Mouse (Mus musculus) neural tube, embryonic 10.5 days (tissue): Measurements from ENCODE around the gene Mark3.
"Not testable (repeated sequence)": the region's sequence is repeated elsewhere in the genome, so short reads cannot be mapped to it uniquely, and the experiment has no call there.

ENCODE experiments used
- DNase-seq: peaks from one replicate; pipeline ENCODE4 v3.0.0-alpha.2; 2017; ENCODE audit warnings: low spot score; ENCODE audit errors: extremely low spot score

The Mark3 gene

GRCm38 (mm10) chr12:111574074-111574886, at the start of gene Mark3:
Mark3 (plus strand) TSS chr12:111574523.
- peak; percentile 95 for DNase-seq

DNA sequence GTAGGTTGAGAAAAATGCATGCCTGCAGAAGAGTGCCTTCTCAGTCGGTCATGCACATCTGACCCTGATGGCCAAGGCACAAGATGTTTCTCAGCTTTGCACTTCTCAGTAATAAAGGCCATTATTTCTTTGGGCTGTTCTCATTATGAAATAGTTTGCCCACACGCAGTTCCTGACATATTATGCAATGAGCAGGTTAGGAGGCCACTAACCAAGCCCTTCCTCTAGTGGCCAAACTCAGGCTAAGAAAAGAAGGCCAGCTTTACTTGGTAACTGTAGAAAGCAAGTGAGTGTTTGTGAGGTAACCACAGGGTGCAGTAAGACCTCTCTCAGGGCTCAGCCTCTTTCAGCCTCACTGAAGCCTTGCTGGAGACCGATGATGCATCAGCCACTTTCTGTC, 49.4 kb upstream of the Mark3 start:
- DNase-seq, result no peak

DNA sequence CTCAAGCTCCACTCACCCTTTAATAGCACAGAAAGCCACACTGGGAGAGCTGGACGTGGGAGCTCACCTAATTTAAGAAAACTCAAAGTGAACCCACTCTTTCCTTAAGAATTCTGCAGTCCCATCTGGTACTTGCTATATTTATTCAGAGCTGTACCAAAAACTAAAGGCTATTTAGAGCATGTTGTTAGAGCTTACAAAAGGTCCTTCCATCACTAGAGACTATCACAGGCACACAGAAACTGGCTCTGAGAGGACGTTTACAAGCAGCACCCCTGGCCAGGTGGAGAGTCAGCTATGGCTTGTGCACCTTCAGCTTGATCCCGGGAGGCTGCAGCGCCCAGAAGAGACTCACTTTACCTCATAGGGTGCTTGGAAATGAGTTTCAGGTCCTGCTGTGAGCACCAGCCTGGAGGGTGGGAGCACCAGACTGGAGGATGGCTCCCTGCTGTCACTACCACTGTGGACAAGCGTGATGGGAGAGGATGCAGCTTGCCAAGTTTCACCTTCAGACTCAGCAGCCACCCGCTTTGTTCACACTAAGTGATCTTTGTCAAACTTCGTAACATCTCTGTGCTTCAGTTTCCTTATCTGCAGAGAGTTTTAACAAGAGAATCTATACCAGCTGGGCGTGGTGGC, 46.6 kb upstream of the Mark3 start:
- no peak for DNase-seq

DNA sequence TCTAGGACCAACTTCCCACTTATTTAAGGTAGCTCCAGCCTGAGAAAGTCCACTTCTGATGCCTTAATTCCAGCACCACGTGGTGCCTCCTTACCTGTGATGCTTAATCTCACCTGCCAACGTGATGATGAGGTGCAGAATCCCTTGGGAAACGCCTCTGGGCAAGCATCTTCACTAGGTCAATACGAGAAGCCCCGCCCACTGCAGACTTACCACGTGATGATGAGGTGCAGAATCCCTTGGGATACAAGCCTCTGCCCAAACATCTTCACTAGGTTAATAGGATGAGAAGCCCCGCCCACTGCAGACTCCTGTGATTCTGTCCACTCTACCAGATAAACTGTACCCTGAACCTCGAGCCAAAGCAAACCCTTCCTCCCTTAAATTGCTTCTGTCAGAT, 45.1 kb upstream of the Mark3 start:
- no peak for DNase-seq

DNA sequence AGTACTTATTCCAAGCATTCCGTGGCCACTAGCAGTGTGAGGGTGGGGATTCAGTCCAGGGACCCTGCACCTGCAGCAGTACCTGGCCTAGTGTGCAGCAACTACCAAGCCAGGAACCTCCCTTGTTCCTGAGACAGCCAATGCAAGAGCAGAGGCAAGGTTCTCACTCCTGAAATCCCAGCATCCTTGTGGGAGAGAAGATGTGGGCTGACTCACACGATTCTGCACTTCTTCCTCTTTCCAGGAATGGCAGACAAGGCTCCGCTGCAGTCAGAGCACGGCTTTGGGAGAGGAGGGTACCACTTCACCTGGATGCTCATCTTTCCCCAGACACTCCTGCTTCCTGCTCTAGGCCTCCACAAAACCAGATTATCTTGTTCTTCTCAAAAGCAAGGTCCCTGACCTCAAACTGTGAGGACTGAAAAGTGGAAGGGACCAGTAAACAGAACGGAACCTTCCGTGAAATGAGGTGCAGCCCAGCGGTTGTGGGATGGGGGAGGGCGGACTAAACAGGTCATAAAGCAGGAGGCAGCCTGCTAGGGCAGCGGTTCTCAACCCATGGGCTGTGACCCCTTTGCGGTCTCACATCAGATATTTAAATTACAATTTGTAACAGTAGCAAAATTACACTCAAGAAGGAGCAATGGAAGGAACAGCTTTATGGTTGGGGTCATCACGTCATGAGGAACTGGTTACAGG, 41.1 kb upstream of the Mark3 start:
- no peak for DNase-seq

DNA sequence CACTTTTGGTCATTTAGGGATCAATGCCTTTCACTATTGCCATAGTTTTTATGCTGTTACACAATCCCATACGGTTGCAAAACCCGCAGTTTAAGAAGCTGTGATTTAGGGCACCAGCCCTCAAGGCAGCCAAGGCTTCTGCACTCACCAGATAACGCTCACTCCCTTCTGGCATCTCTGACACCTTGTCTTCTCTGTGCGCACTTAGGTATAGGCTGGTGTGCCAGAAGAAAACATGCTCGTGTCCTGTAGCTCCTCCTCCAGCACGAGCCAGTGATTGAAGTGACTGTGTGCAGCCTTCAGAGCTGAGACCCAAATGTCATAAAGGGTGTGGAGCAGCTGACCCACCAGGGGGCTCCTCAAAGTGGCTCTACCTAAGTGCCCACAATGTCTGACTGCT, 39.0 kb upstream of the Mark3 start:
- no peak for DNase-seq

DNA sequence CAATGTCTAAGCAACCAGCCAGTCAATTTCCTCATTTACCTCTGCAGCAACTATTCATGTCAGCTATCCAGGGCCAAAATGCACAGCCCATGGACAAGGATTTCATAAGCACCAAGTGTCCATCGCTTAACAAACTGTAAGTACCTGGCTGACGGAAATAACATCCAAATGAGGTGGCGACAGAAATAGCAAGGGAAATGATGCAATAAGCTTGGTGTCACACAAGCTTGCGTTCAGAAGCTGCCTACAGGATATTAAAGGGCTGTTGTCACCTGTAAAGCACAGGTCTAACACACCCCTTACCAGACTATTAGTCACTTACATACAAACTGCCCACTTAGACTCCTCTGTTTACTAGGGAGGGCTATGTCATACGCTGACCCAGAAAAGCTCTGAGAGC, 38.6 kb upstream of the Mark3 start:
- DNase-seq, result no peak

DNA sequence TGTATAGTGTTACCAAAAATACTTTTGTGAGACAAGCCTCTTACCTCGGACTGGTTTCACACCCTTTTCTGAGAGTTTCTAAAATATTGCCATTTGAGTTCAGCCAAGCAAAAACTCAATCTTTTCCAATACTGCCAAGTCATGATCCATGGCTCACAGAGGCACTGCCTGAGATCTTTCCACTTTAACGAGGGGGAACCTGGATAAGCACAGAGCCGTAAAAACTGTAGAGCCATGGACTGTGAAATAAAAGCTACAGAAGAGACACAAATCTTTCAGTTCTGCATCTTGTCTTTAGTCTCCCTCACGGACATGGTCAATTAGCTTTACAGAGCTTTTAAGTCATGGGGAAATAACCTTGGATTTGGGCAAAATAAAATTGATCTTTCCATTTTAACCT, 37.6 kb upstream of the Mark3 start:
- no peak for DNase-seq

DNA sequence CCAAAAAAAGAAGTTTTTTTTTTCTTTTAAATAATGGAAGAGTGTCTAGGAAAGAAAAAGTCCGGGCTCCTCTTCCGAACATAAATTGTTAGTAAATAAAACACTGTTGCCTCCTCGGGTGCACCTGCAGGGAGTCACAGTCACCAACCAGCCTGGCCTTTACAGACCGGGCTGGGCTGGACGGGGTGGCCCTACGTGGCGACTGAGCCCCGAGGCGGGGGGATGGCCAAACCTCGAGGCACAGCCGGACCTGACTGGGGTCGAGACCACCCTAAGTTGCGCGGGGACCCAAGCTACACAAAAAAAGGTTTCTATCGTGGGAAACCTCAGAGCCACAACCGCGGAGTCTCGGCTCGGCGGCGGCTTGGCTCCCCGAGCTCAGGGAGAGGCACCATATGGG, 37.0 kb upstream of the Mark3 start:
- DNase-seq, result no peak

- DNase-seq, result peak; percentile 99
Measured at GRCm38 (mm10) chr12:111537796-111538291, 36.5 kb upstream of the Mark3 start, which contains the start of gene Eif5. Eif5 (plus strand) TSS chr12:111538016.

- peak; percentile 86 for DNase-seq
Measured at GRCm38 (mm10) chr12:111538292-111539040, 35.9 kb upstream of the Mark3 start.

DNA sequence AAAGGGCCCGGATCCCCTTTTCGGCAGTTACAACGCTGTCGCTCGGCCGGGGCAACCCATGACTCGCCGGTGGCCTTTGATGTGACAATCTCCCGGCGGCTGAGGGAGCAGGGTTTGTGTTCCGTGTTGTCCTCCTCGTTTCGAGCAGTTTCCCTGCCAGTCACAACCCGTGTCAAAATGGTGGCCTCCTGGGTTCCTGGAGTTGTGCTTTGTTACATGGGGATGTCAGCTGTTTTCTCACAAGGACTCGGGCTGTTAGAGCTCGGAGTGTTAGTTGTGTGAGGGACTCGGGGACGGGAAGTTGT, 35.3 kb upstream of the Mark3 start:
- DNase-seq, result no peak

DNA sequence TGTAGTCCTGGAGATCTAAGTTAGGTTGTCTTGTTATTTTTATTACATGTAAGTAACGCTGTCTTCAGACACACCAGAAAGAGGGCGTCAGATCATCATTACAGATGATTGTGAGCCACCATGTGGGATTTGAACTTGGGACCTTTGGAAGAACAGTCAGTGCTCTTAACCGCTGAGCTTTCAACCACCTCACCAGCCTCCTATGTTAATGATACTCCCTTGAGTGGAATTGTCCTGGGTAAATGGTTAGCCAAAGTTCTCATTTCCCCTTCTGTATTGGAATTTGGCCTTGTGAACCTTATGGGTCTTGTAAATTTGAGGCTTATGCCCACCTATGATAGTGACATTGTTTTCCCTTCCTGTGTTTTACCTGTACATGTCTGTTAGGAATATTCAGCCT, 27.3 kb upstream of the Mark3 start:
- no peak for DNase-seq

GRCm38 (mm10) chr12:111548555-111549289, 25.6 kb upstream of the Mark3 start:
- DNase-seq, result no peak

- DNase-seq, result no peak
Measured at GRCm38 (mm10) chr12:111550679-111551078, 23.6 kb upstream of the Mark3 start.

- DNase-seq, result no peak
Measured at GRCm38 (mm10) chr12:111552342-111552741, 22.0 kb upstream of the Mark3 start.

- no peak for DNase-seq
Measured at GRCm38 (mm10) chr12:111555357-111555756, 19.0 kb upstream of the Mark3 start.

DNA sequence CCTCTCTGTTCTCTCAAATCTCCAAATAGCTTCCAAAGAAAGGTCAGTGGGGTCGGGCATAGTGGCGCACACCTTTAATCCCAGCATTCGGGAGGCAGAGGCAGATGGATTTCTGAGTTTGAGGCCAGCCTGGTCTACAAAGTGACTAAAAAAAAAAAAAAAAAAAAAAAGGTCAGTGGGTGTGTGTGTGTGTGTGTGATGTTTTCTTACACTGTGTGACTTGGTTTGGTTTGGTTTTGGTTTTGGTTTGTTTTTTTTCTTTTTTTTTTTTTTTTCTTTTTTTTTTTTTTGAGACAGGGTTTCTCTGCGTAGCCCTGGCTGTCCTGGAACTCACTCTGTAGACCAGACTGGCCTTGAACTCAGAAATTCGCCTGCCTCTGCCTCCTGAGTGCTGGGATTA, 18.4 kb upstream of the Mark3 start:
- DNase-seq, result not testable (repeated sequence)

- no peak for DNase-seq
Measured at GRCm38 (mm10) chr12:111557538-111557937, 16.8 kb upstream of the Mark3 start.

- no peak for DNase-seq
Measured at GRCm38 (mm10) chr12:111558655-111559054, 15.7 kb upstream of the Mark3 start.
